Mouse (Mus musculus) neural tube, embryonic 11.5 days (tissue): ENCODE measurements at regions not wholly inside any gene's neighbourhood (a gene's known extent, or its start where the extent isn't known, plus 50 kb on each side); places are given as distances from the start of the nearest gene placed in this dataset.
A peak's percentile ranks its signal among the peaks of the same experiment; 100 is the strongest.

Experiments used
- ATAC-seq: fragments of 200-750 bp; cut with Nextera tagmentation; 2 replicates; pipeline ENCODE4 v1.8.0; 2017; ENCODE audit warnings: moderate number of reproducible peaks, mild to moderate bottlenecking, moderate TSS enrichment, moderate library complexity; ENCODE audit not compliant: insufficient read depth, low FRiP score, low TSS enrichment
- DNase-seq: peaks from one replicate; pipeline ENCODE4 v3.0.0-alpha.2; 2015; ENCODE audit warnings: low spot score
- H3K27ac ChIP-seq: fragments of 300-500 bp; sonication (generic); 2 replicates; pipeline ENCODE4 v1.5.1; 2014; ENCODE audit warnings: low read depth, mild to moderate bottlenecking, low read length
- H3K27me3 ChIP-seq: fragments of 300-500 bp; sonication (generic); 2 replicates; pipeline ENCODE4 v1.6.1; 2014; ENCODE audit warnings: mild to moderate bottlenecking, low read length, mixed read lengths; ENCODE audit not compliant: control insufficient read depth, insufficient read depth
- H3K36me3 ChIP-seq: fragments of 300-500 bp; sonication (generic); 2 replicates; pipeline ENCODE4 v1.6.1; 2014; ENCODE audit warnings: mild to moderate bottlenecking, low read length, moderate library complexity, mixed read lengths; ENCODE audit not compliant: control insufficient read depth, insufficient read depth
- H3K4me1 ChIP-seq: fragments of 300-500 bp; sonication (generic); 2 replicates; pipeline ENCODE4 v1.6.1; 2014; ENCODE audit warnings: low read length, mixed read lengths; ENCODE audit not compliant: control insufficient read depth, insufficient read depth
- H3K4me2 ChIP-seq: fragments of 300-500 bp; sonication (generic); 2 replicates; pipeline ENCODE4 v1.6.1; 2014; ENCODE audit warnings: low read depth, mild to moderate bottlenecking, moderate library complexity
- H3K4me3 ChIP-seq: fragments of 300-500 bp; sonication (generic); 2 replicates; pipeline ENCODE4 v1.5.1; 2014; ENCODE audit warnings: low read depth, low read length
- H3K9ac ChIP-seq: fragments of 300-500 bp; sonication (generic); 2 replicates; pipeline ENCODE4 v1.6.1; 2014; ENCODE audit warnings: mild to moderate bottlenecking, low read length
- H3K9me3 ChIP-seq: fragments of 300-500 bp; sonication (generic); 2 replicates; pipeline ENCODE4 v1.6.1; 2016; ENCODE audit warnings: low read length; ENCODE audit not compliant: control insufficient read depth
- WGBS: fragments of 180-500 bp; shearing (Covaris S2); extraction: QIAGEN DNeasy Blood & Tissue Kit; methylation state at CpG from one replicate; pipeline ENCODE4 v1.1.7; 2014; 5-methylcytosine and 5-hydroxymethylcytosine counted together

- 82% methylated on average over 2 of the region's 2 CpGs for WGBS
- Histone ChIP-seq H3K36me3 (no peaks in the 10 kb centered on the region), H3K4me1 (no peaks in the 10 kb centered on the region), H3K27me3 (no peaks in the 10 kb centered on the region), H3K27ac (no peak overlapping the region), H3K9ac (no peak overlapping the region), H3K4me3 (no peak overlapping the region), H3K9me3 (no peaks in the 10 kb centered on the region), H3K4me2 (no peak overlapping the region)
- no peak for ATAC-seq
- DNase-seq = no peak
These were observed 262.0 kb upstream of the Camk1g start for GRCm38 (mm10) chr1:193632115-193632514.

GRCm38 (mm10) chr1:193629887-193630286 lies 259.8 kb upstream of the Camk1g start:
- H3K4me1 ChIP-seq = no peaks in the 10 kb centered on the region
- 79% methylated on average over 2 of the region's 2 CpGs for WGBS
- H3K27ac ChIP-seq = no peak overlapping the region
- no peaks in the 10 kb centered on the region for H3K36me3 ChIP-seq
- no peak overlapping the region for H3K4me2 ChIP-seq
- no peaks in the 10 kb centered on the region for H3K27me3 ChIP-seq
- no peaks in the 10 kb centered on the region for H3K9me3 ChIP-seq
- ATAC-seq (no peak), DNase-seq (no peak)
- H3K4me3 ChIP-seq = no peak overlapping the region
- H3K9ac ChIP-seq = no peak overlapping the region

DNA sequence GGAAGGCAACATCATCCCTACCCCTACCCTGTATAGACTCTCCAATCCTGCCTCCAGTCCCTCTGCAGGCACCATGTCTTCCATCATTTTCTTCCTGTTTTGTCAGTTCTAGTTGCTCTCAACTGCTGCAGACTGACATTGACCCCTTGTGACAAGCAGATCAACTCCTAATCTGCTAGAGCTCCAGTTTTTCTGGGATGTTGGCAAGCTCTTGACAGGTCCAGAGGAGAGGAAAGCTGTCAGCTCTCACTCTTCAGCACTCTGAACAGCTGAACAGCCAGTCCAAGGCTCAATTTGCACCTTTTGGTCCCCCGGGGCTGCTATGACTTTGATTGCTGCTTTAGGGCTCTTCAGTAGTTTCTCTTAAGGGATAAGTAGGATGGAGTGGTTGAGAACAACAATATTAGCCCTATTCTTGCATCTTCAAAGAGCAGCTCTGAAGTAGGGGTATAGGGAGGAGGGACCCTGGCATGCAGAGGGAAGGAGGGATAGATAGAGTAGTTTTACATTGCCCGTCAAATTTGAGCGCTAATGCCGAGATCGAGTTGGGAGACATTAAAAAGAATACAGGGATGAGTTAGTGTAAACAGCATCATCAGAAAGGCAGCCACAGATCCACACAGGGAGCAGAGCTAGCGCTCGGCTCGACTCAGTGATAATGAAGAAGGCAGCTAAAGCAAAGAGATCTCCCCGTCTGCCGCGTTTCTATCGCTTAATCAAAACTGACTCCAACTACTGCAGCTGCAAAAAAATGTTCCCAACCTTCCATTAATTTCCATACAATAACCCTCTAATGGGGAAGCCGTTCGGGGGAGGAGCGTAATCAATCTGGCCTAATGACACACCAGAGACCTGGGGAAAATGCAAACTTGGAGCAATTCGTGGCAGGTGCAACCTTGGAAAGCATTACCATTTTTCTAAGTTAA lies 257.1 kb upstream of the Camk1g start:
- 53% methylated on average over 16 of the region's 16 CpGs for WGBS
- Histone ChIP-seq H3K4me2 (no peak overlapping the region), H3K27ac (no peak overlapping the region), H3K9me3 (no peaks in the 10 kb centered on the region), H3K4me1 (no peaks in the 10 kb centered on the region), H3K4me3 (no peak overlapping the region), H3K27me3 (no peaks in the 10 kb centered on the region), H3K36me3 (no peaks in the 10 kb centered on the region), H3K9ac (no peak overlapping the region)
- peak; percentile 32 for DNase-seq
- no peak for ATAC-seq

DNA sequence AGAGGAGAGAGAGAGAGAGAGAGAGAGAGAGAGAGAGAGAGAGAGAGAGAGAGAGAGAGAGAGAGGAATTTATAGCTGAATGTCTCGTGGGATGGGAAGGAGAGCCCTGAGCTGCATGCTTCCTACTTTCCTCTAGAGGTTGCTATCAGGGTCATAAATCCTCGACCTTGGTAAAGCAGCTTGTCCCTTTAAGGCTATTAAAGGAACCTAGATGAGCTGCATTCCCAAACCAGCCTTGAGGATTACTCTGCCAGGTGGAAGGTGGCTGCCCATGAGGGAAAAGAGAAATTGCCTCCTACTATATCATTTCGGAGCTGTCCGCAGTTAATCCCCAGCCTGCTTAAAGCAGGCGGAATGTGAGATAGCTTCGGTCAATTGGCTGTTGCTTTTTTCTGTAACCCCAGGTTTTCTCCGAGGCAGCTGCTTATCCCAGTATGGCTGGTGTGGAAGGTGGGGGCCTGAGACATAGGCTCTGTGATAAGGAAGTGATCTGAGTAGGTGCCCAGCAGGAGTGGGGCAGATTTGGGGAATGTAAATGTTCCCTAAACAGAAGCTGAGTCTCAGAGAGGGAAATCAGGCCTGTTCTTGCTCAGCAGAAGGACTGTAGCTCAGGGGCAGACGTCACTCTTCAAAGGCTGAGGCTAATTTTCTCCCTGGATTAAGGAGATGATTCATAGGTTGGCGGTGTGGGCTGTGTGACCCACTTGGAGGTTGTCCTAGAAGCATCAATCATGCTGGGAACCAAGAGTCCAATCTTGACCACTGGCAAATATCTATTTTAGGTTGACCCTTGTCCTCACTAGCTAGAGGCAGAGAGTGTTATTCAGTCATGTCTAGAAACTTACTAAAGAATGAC lies 255.2 kb upstream of the Camk1g start:
- Histone ChIP-seq H3K36me3 (no peaks in the 10 kb centered on the region), H3K4me3 (no peak overlapping the region), H3K9me3 (no peaks in the 10 kb centered on the region), H3K4me2 (no peak overlapping the region), H3K27me3 (no peaks in the 10 kb centered on the region), H3K27ac (no peak overlapping the region), H3K4me1 (no peaks in the 10 kb centered on the region), H3K9ac (no peak overlapping the region)
- ATAC-seq = no peak
- 25% methylated on average over 9 of the region's 9 CpGs for WGBS
- no peak for DNase-seq

GRCm38 (mm10) chr1:193623571-193623970 lies 253.5 kb upstream of the Camk1g start:
- no peaks in the 10 kb centered on the region for H3K27me3 ChIP-seq
- no peak overlapping the region for H3K9ac ChIP-seq
- no peak for DNase-seq
- no peaks in the 10 kb centered on the region for H3K9me3 ChIP-seq
- 92% methylated on average over 3 of the region's 3 CpGs for WGBS
- no peak overlapping the region for H3K27ac ChIP-seq
- ATAC-seq = no peak
- H3K4me3 ChIP-seq = no peak overlapping the region
- no peaks in the 10 kb centered on the region for H3K36me3 ChIP-seq
- no peak overlapping the region for H3K4me2 ChIP-seq
- H3K4me1 ChIP-seq = no peaks in the 10 kb centered on the region

DNA sequence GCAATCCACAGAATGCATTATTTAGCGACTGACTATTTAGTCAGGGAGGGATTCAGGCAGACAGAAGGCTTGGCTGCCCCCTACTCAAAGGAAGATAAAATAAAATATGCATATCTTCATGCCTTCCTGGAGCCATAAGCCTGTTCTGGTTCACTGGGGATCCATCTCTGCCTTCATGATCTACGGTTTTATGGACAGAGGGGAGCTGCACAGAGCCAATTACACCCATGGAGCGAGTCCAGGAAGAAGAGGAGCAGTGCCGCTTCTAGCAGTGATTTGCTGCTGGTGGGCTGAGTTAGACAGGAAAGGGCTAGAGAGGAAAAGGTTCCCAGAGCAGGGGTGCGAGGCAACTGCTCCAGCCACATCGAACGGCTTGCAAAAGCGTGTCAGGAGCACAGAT lies 248.2 kb upstream of the Camk1g start:
- 0 out of 2 replicates have a peak overlapping the region, but pooled peaks have one; percentile 49 for H3K27ac ChIP-seq
- WGBS = 71% methylated on average over 8 of the region's 8 CpGs

DNA sequence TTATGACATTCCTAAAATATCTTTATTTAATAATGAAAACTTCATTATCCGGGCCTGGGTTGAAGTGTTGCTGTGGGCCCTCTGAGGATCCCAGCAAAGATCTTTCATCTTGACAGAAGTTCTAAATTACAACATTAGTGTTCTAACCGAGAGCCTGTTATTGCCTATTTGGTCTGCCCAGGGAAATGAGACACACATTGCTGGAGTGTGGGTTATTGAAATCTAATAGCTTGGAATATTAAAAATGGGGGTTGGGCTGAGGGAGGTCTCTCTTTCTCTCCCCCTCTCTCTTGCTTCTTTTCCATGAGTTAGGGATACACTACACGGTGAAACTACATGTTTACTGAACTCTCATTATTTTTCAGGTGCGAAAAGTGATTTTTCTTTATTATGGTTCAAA lies 240.4 kb upstream of the Camk1g start:
- Histone ChIP-seq H3K27ac (no peak overlapping the region), H3K4me2 (no peak overlapping the region), H3K4me3 (no peak overlapping the region), H3K27me3 (no peaks in the 10 kb centered on the region), H3K9me3 (no peaks in the 10 kb centered on the region), H3K36me3 (no peaks in the 10 kb centered on the region), H3K4me1 (no peaks in the 10 kb centered on the region), H3K9ac (no peak overlapping the region)
- ATAC-seq (no peak), DNase-seq (no peak)
- WGBS = 74% methylated on average over 4 of the region's 4 CpGs

More for the DNA sequence above, 248.2 kb upstream of the Camk1g start:
- Histone ChIP-seq H3K27me3 (no peaks in the 10 kb centered on the region), H3K4me2 (no peak overlapping the region), H3K9ac (no peak overlapping the region), H3K4me3 (no peak overlapping the region), H3K4me1 (peaks cover 3% of the 10 kb centered on the region; the same call in 1 of the 2 replicates), H3K9me3 (no peaks in the 10 kb centered on the region), H3K36me3 (no peaks in the 10 kb centered on the region)
- no peak for ATAC-seq
- peak; percentile 19 for DNase-seq

GRCm38 (mm10) chr1:193599895-193600294 lies 229.8 kb upstream of the Camk1g start:
- Histone ChIP-seq H3K36me3 (no peaks in the 10 kb centered on the region), H3K4me1 (no peaks in the 10 kb centered on the region), H3K9ac (no peak overlapping the region), H3K4me3 (no peak overlapping the region), H3K27me3 (no peaks in the 10 kb centered on the region), H3K9me3 (no peaks in the 10 kb centered on the region), H3K27ac (no peak overlapping the region), H3K4me2 (no peak overlapping the region)
- DNase-seq (no peak), ATAC-seq (no peak)
- WGBS = 90% methylated on average over 4 of the region's 4 CpGs
